Mouse (Mus musculus) natural killer cell, adult 2 months (primary cell): Measurements from ENCODE around the gene Rgs9.
"Not testable (repeated sequence)": the region's sequence is repeated elsewhere in the genome, so short reads cannot be mapped to it uniquely, and the experiment has no call there.

Experiments used
- DNase-seq, 2 experiments: peaks; one replicate each; pipeline ENCODE4 v3.0.0; 2022; ENCODE audit warnings: low spot score in 2 of 2

The Rgs9 gene

GRCm38 (mm10) chr11:109311885-109312605 is 14.1 kb upstream of the Rgs9 start:
- peak; percentile 61 to 68 for DNase-seq

DNA sequence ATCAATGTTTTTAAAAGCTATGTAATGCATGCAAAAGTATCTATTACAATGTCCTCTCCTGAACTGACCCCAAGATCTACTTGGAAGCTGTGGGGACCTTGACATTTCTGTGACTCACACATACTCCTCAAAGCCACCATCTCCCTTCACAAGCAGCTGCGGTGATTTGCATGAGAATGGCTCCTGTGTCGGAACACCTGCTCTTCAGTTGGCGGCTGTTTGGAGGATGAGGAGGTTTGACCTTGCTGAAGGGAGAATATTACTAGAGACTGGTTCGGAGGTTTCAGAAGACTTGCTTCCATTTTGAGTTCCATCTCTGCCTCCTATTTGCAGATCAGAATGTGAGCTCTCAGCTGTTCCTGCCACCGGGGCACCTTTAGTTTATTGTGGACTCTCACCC is 7.8 kb upstream of the Rgs9 start:
- DNase-seq = no peak

DNA sequence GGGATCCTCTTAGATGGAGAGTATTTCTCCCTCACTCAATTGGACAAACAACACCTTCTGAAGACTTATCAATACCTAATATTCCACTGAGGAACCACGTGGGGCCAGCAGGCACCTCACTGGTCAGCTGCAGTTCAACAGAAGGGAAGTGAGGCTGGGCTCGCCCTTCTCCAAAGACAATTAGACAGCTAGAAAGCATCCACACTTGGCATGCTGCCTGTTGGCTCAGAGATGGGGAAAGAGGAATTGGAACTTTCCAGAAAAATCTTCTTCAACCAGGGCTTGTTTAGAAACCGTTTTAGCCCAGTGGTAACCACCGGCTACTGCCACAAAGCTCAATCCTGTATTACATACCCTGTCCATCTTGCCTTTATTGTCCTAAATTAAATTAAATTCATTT is 4.4 kb upstream of the Rgs9 start:
- no peak for DNase-seq

GRCm38 (mm10) chr11:109297031-109297430 is 898 bp downstream of the Rgs9 start:
- no peak for DNase-seq

DNA sequence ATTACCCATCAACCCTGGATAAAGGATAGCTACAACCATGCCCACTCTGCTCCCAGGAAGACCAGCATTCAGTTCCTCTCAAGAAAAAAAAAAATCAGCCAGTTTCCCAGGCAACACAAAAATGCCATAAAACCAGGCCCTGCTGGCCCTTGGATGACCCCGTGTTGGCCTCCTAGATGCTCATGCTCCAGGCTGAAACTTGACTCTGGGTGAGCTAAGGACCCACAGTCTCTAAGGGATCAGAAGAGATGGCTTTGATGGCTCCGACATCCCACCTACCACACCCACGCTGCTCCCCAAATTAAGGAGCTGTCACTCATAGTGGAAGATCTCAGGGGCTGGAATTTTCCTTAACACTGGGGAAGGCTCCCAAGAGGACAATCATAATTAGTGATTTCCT is 5.9 kb downstream of the Rgs9 start:
- no peak for DNase-seq

- not testable (repeated sequence) for DNase-seq
Measured at GRCm38 (mm10) chr11:109289378-109289777, 8.6 kb downstream of the Rgs9 start.

GRCm38 (mm10) chr11:109284811-109285210 is 13.1 kb downstream of the Rgs9 start:
- DNase-seq = no peak

GRCm38 (mm10) chr11:109278186-109278585 is 19.7 kb downstream of the Rgs9 start:
- DNase-seq = no peak

DNA sequence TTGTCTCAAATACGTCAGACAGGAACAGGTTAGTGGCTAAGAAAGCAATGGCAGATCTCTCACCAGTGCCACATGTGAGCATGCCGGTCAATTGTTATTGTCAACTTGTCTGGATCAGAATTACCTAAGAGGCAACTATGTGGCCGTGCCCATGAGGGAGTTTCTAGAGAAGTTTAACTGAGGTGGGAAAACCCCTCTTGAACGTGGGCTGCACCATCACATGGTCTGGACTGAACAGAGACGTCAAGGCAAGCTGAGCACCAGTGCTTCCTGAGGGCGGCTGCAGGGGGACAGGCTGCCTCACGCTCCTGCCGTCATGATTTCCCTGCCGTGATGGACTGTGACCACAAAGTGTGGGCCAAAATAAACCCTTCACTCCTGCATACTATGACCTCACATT is 26.5 kb downstream of the Rgs9 start:
- no peak for DNase-seq

- DNase-seq = no peak
Measured at GRCm38 (mm10) chr11:109270366-109270765, 27.6 kb downstream of the Rgs9 start.

- no peak for DNase-seq
Measured at GRCm38 (mm10) chr11:109269662-109270341, 28.1 kb downstream of the Rgs9 start.

GRCm38 (mm10) chr11:109269283-109269661 is 28.7 kb downstream of the Rgs9 start:
- DNase-seq = no peak

- no peak for DNase-seq
Measured at GRCm38 (mm10) chr11:109266161-109266910, 31.6 kb downstream of the Rgs9 start.

DNA sequence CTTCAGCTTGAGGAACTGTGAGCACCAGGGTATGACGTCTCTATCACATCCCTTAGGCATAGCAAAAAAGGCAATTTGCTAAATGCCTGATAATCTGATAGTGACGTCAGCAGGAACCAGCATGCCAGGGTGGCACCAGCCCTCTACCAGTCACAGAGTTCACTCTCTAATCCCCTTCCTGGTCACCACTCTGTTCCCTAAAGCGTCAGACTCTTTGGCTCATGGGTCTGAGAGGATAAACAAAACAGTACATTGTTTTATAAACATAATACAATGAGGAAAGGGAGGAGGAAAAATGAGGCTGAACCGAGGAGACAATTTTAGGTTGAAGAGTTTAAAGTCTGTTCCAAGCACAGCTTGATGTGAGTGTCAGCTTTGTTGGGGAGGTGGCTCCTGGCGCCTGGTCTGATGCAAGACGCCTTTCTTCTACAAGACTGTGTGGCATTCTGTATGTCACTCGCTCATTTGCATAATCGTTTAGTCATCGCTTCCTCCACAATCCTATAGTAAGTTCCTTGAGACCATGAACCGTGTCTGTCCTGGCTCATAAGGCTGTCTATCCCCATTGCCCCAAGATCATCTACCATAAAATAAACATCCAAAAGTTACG is 33.7 kb downstream of the Rgs9 start:
- DNase-seq = no peak

GRCm38 (mm10) chr11:109260561-109260960 is 37.4 kb downstream of the Rgs9 start:
- peak; percentile 51 to 73 for DNase-seq

DNA sequence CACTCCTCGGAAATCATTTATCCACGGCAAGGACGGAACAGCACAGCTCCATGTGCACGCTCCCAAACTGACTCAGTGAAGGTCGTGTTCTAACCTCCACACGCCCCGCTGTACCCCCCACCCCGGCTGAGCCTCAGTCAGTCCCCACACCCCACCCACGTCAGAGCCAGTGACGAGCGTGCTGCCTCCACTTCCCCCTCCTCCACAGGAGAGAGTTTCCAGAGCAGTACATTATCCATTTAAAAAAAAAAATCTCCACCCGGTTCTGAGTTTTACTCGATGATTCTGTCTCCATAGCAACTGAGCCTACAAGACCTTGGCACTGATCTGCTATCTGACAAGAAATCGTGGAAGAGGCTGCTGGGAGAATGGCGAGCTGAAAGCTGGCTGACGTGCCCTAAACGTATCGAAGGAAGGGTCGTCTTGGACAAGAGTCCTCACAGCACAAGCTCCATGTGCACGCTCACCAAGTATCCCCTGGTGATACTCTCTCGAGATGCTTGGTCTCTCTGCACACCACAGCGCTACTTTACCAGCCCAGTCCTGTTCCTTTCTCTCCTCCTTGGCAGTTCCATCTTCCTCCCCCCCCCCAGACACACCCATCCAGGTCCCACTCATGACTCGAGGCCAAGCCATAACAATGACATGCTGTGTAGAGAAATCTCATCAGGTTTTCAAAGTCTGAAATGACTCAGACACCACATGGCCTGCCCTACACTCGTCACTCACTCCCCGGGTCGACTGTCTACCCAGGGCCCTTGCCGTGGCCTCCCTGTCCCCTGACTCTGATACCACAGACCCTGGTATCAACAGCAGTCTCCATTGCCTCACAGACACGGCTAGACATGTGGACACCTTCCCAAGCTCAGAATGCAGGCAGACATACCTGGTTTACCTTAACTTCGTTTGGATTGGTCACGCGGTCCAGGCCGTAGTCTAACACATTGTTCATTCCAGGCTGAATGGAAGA is 38.7 kb downstream of the Rgs9 start:
- peak; percentile 40 to 57 for DNase-seq

GRCm38 (mm10) chr11:109257824-109258223 is 40.1 kb downstream of the Rgs9 start:
- no peak for DNase-seq

- DNase-seq = no peak
Measured at GRCm38 (mm10) chr11:109255022-109255421, 42.9 kb downstream of the Rgs9 start.

DNA sequence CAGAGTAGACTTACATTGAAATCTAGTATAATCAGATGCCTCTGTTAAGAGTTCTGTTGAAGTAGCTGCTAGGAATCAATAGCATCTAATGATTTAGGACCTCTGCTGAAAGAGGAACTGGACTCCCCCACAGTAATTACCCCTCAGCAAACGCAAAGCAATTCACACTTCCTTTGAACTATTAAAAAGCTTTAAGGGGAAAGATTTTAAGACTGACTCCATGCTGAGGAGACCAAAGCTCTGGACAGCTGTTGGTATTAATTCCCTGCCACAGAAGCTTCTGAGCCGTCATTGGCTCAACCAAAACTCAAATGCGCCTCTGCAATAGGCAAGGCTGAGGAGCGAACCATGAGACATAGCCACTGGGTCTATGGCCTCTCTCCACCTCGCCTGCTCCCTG is 45.4 kb downstream of the Rgs9 start:
- no peak for DNase-seq

DNA sequence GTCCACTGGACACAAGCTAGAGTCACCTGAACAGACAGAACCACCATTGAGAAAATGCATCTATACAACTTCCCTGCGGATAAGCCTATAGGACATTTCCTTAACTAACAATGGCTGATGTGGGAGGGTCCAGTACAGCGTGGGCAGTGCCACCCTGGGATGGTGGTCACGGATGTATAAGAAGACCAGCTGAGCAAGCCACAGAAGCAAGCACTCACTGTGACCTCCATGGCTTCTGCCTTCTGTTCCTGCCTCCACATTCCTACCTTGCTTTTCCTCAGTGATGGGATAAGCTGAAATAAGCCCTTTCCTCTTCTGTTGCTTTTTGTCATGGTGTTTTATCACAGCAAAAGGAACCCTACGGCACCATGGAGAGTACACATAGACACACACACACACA is 47.4 kb downstream of the Rgs9 start:
- DNase-seq = no peak

GRCm38 (mm10) chr11:109246920-109247319 is 51.0 kb downstream of the Rgs9 start:
- DNase-seq = peak in 1 of 2 experiments; percentile 18
